In genomic region chrX:101504636-101505035, GRCm38 (mm10) we compare ENCODE assay signal across 10 mouse cellular contexts. TPM values are rescaled to one million over a fixed set of nuclear protein-coding genes. Genes with fewer than 3 reads are reported as not detected.
DNase-seq lines count a peak whose midpoint lies in the region; ATAC-seq and TF ChIP-seq lines count a peak whose summit lies in the region.
"Had no signal": no experiment of that assay in that cellular context is flagged by ENCODE, and none has a peak within 500 bp of the region (broad histone marks: within the 10 kb centered on the region; RNA-seq: fewer than 3 reads in every experiment).

No protein-coding gene starts in this region.

- peak; percentile 73 for TF ChIP-seq CTCF in liver, postnatal 0 days (IDR thresholded peaks at IDR 0.05; ENCODE audit: low read depth)

- H3K36me3 ChIP-seq in liver, postnatal 0 days (replicated peaks; ENCODE audit: insufficient read depth, low read length) = no peaks in the 10 kb centered on the region
- H3K36me3 ChIP-seq: liver, embryonic 13.5 days; stomach, embryonic 15.5 days had no signal

- no peak for TF ChIP-seq EP300 in liver, postnatal 0 days (IDR thresholded peaks at IDR 0.05; ENCODE audit: low read depth)

- 12% methylated on average over 3 of the region's 3 CpGs for WGBS in liver, postnatal 0 days (ENCODE audit: insufficient replicate concordance)

- no peaks in the 10 kb centered on the region for H3K27me3 ChIP-seq in liver, postnatal 0 days (ENCODE audit: insufficient read depth, low read length)
- H3K27me3 ChIP-seq: liver, embryonic 13.5 days; stomach, embryonic 15.5 days had no signal

- ATAC-seq in liver, postnatal 0 days = no peak

- no peak overlapping the region for H3K4me3 ChIP-seq in liver, postnatal 0 days (ENCODE audit: low read depth, low read length)
- H3K4me3 ChIP-seq: liver, embryonic 13.5 days; stomach, embryonic 15.5 days had no signal

- peak; percentile 20 for DNase-seq in heart, postnatal 4 days
- DNase-seq in heart, adult 9 months (ENCODE audit: low spot score in 2 of 2) = no peak
- DNase-seq in B cell, adult 2 months = peak; percentile 65 to 70
- DNase-seq in adipocyte (ENCODE audit: low spot score) = peak; percentile 30
- DNase-seq in liver, postnatal 0 days = peak; percentile 58
- peak; percentile 75 for DNase-seq in thymus, postnatal 4 days
- DNase-seq in right cerebral cortex, adult 2 months (ENCODE audit: low spot score in 2 of 2) = no peak
- DNase-seq in cerebellum, postnatal 4 days (ENCODE audit: low spot score in 2 of 2) = no peak
- DNase-seq: liver, embryonic 13.5 days had no signal

- H3K9ac ChIP-seq in liver, postnatal 0 days (replicated peaks) = no peak overlapping the region
- H3K9ac ChIP-seq: liver, embryonic 13.5 days; stomach, embryonic 15.5 days had no signal

- no peaks in the 10 kb centered on the region for H3K4me1 ChIP-seq in liver, postnatal 0 days (ENCODE audit: insufficient read depth)
- H3K4me1 ChIP-seq: liver, embryonic 13.5 days; stomach, embryonic 15.5 days had no signal

- no peak overlapping the region for H3K4me2 ChIP-seq in liver, postnatal 0 days (ENCODE audit: low read depth, low read length)
- H3K4me2 ChIP-seq: liver, embryonic 13.5 days; stomach, embryonic 15.5 days had no signal

- no peak overlapping the region for H3K27ac ChIP-seq in liver, postnatal 0 days (ENCODE audit: low read depth)
- H3K27ac ChIP-seq: liver, embryonic 13.5 days; stomach, embryonic 15.5 days had no signal

- no peaks in the 10 kb centered on the region for H3K9me3 ChIP-seq in liver, postnatal 0 days (ENCODE audit: low read length)
- H3K9me3 ChIP-seq: liver, embryonic 13.5 days; stomach, embryonic 15.5 days had no signal

RNA-seq across cellular contexts. Expression of gene Taf1, which starts 27.9 kb away (rescaled TPM):
- 10 to 100 TPM; 23.0 to 25.2 TPM for total RNA-seq in heart, postnatal 4 days (2021)
- polyA plus RNA-seq in liver, postnatal 0 days (2015; fragmentation: Nextera tagmentation; extraction: Ambion mirVana) = 2.2 and 2.7 TPM in 2 replicates

RNA-seq across cellular contexts. Expression of gene Itgb1bp2, which starts 55.7 kb away (rescaled TPM):
- total RNA-seq in heart, postnatal 4 days (2021) = 100 to 1,000 TPM; 157 to 185 TPM
- 0.45 and 4.6 TPM in 2 replicates for polyA plus RNA-seq in liver, postnatal 0 days (2015; fragmentation: Nextera tagmentation; extraction: Ambion mirVana)

Comparison
In these comparisons a context has a peak if more than half of its experiments do, and no peak if none do; other contexts are left out.
1. DNase-seq: peak in heart, postnatal 4 days (single experiment), B cell, adult 2 months (2 of 2), adipocyte (single experiment), liver, postnatal 0 days (single experiment) and thymus, postnatal 4 days (single experiment); none in heart, adult 9 months (0 of 2), right cerebral cortex, adult 2 months (0 of 2) and cerebellum, postnatal 4 days (0 of 2).